Mouse (Mus musculus) T-cell, adult 66 days (primary cell): ENCODE measurements around the gene Fasl. TPM values are rescaled to one million over a fixed set of nuclear protein-coding genes. Genes with fewer than 3 reads are reported as not detected.

ENCODE experiments used
- total RNA-seq, 2 experiments: library from RNA; stranded (reverse); gene quantifications; 3 replicates in 1 of 2; 4 replicates in 1 of 2; pipeline ENCODE4 v1.2.4; 2023

Gene Fasl
- total RNA-seq, result 10 to 100 TPM; 16.4 to 17.0 TPM

DNA sequence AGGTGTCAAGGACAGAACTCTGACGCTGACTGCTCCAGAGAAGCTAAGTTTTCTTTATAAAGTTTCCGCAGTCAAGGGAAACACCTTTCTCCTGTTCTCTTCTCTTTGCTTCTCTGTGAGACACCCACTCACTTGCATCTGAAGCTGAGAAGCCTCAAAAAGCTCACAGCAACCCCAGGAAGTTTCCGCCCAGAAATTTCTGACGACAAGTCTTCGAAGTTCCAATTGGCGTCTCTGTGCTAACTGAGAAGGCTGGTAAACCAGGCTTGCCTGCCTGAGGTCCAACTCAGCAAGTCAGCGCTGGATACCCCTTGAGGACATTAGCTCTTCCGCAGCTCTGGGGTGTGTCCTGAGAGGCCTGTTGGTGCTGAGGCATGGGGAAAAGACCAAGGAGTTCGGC lies at the start of gene Fasl:
TSS of gene Fasl (minus strand) at position 157 of the 400 bp plus-strand sequence.

Other genes starting within 250 kb of the Fasl start
- gene Suco, start 88.2 kb upstream of the Fasl start, total RNA-seq, result 100 to 1,000 TPM in 1 of 2 experiments, 10 to 100 TPM in 1; 81.0 to 135 TPM
- gene Pigc, start 180.7 kb upstream of the Fasl start, total RNA-seq, result 10 to 100 TPM; 12.3 to 15.6 TPM
- gene 4930558K02Rik, start 191.1 kb upstream of the Fasl start, total RNA-seq, result not detected